Mouse (Mus musculus): Measurements from ENCODE around the gene Gm12169. TPM values are rescaled to one million over a fixed set of nuclear protein-coding genes. Genes with fewer than 3 reads are reported as not detected.
"Not testable (repeated sequence)": the region's sequence is repeated elsewhere in the genome, so short reads cannot be mapped to it uniquely, and the experiment has no call there.

The Gm12169 gene
- polyA plus RNA-seq (2015; fragmentation: Nextera tagmentation; extraction: Ambion mirVana), result not detected in 2 replicates

GRCm38 (mm10) chr11:46523912-46524311, at the start of gene Gm12169:
Gene Gm12169 (plus strand): TSS chr11:46524212.
- Histone ChIP-seq H3K4me2 (replicated peaks) (no peak within 1 kb of the TSS), H3K4me1 (replicated peaks) (no peaks in the 10 kb centered on the region), H3K36me3 (no peaks in the 10 kb centered on the region), H3K9me3 (no peaks in the 10 kb centered on the region), H3K27me3 (no peaks in the 10 kb centered on the region), H3K4me3 (replicated peaks) (no peak within 1 kb of the TSS), H3K27ac (no peak within 1 kb of the TSS), H3K9ac (replicated peaks) (no peak within 1 kb of the TSS)
- no peak for ATAC-seq
- WGBS, result 93% methylated on average over 2 of the region's 2 CpGs

GRCm38 (mm10) chr11:46474220-46474619, 49.8 kb upstream of the Gm12169 start:
- WGBS, result 96% methylated on average over 4 of the region's 4 CpGs

GRCm38 (mm10) chr11:46479311-46479710, 44.7 kb upstream of the Gm12169 start:
- Histone ChIP-seq H3K4me2 (replicated peaks) (no peak overlapping the region), H3K4me1 (replicated peaks) (no peaks in the 10 kb centered on the region), H3K27ac (no peak overlapping the region), H3K9ac (replicated peaks) (no peak overlapping the region), H3K27me3 (no peaks in the 10 kb centered on the region), H3K9me3 (no peaks in the 10 kb centered on the region), H3K4me3 (replicated peaks) (no peak overlapping the region), H3K36me3 (no peaks in the 10 kb centered on the region)
- 87% methylated on average over 9 of the region's 9 CpGs for WGBS
- ATAC-seq, result no peak

More at GRCm38 (mm10) chr11:46474220-46474619, 49.8 kb upstream of the Gm12169 start:
- no peaks in the 10 kb centered on the region for H3K9me3 ChIP-seq
- H3K27me3 ChIP-seq, result no peaks in the 10 kb centered on the region
- H3K27ac ChIP-seq, result no peak overlapping the region
- H3K36me3 ChIP-seq, result no peaks in the 10 kb centered on the region
- ATAC-seq, result no peak
- no peak overlapping the region for H3K4me3 ChIP-seq (replicated peaks)
- H3K4me1 ChIP-seq (replicated peaks), result no peaks in the 10 kb centered on the region
- no peak overlapping the region for H3K9ac ChIP-seq (replicated peaks)
- no peak overlapping the region for H3K4me2 ChIP-seq (replicated peaks)

GRCm38 (mm10) chr11:46480517-46480916, 43.5 kb upstream of the Gm12169 start:
- no peak for ATAC-seq
- 85% methylated on average over 7 of the region's 7 CpGs for WGBS
- no peak overlapping the region for H3K4me2 ChIP-seq (replicated peaks)
- H3K4me3 ChIP-seq (replicated peaks), result no peak overlapping the region
- H3K27me3 ChIP-seq, result no peaks in the 10 kb centered on the region
- H3K9ac ChIP-seq (replicated peaks), result no peak overlapping the region
- no peaks in the 10 kb centered on the region for H3K36me3 ChIP-seq
- no peak overlapping the region for H3K27ac ChIP-seq
- H3K4me1 ChIP-seq (replicated peaks), result no peaks in the 10 kb centered on the region
- no peaks in the 10 kb centered on the region for H3K9me3 ChIP-seq

- H3K4me2 ChIP-seq (replicated peaks), result no peak overlapping the region
- 18% methylated on average over 1 of the region's 1 CpGs for WGBS
- H3K9me3 ChIP-seq, result no peaks in the 10 kb centered on the region
- H3K36me3 ChIP-seq, result no peaks in the 10 kb centered on the region
- no peak overlapping the region for H3K27ac ChIP-seq
- ATAC-seq, result no peak
- H3K4me1 ChIP-seq (replicated peaks), result no peaks in the 10 kb centered on the region
- H3K27me3 ChIP-seq, result no peaks in the 10 kb centered on the region
- H3K4me3 ChIP-seq (replicated peaks), result no peak overlapping the region
- H3K9ac ChIP-seq (replicated peaks), result no peak overlapping the region
Observed at GRCm38 (mm10) chr11:46488231-46488630, 35.8 kb upstream of the Gm12169 start.

GRCm38 (mm10) chr11:46488650-46489049, 35.4 kb upstream of the Gm12169 start:
- H3K4me1 ChIP-seq (replicated peaks), result no peaks in the 10 kb centered on the region
- no peaks in the 10 kb centered on the region for H3K36me3 ChIP-seq
- no peak overlapping the region for H3K9ac ChIP-seq (replicated peaks)
- H3K27me3 ChIP-seq, result no peaks in the 10 kb centered on the region
- H3K4me3 ChIP-seq (replicated peaks), result no peak overlapping the region
- H3K4me2 ChIP-seq (replicated peaks), result no peak overlapping the region
- WGBS, result 91% methylated on average over 2 of the region's 2 CpGs
- H3K9me3 ChIP-seq, result no peaks in the 10 kb centered on the region
- H3K27ac ChIP-seq, result no peak overlapping the region
- no peak for ATAC-seq

- Histone ChIP-seq H3K27ac (no peak overlapping the region), H3K4me2 (replicated peaks) (no peak overlapping the region), H3K4me1 (replicated peaks) (no peaks in the 10 kb centered on the region), H3K9me3 (no peaks in the 10 kb centered on the region), H3K9ac (replicated peaks) (no peak overlapping the region), H3K36me3 (no peaks in the 10 kb centered on the region), H3K4me3 (replicated peaks) (no peak overlapping the region), H3K27me3 (no peaks in the 10 kb centered on the region)
- ATAC-seq, result no peak
- 81% methylated on average over 3 of the region's 3 CpGs for WGBS
Observed at GRCm38 (mm10) chr11:46507146-46507545, 16.9 kb upstream of the Gm12169 start.

GRCm38 (mm10) chr11:46509900-46510299, 14.1 kb upstream of the Gm12169 start:
- Histone ChIP-seq H3K9me3 (no peaks in the 10 kb centered on the region), H3K27me3 (no peaks in the 10 kb centered on the region), H3K27ac (no peak overlapping the region), H3K36me3 (no peaks in the 10 kb centered on the region), H3K4me1 (replicated peaks) (no peaks in the 10 kb centered on the region), H3K4me2 (replicated peaks) (no peak overlapping the region), H3K9ac (replicated peaks) (no peak overlapping the region), H3K4me3 (replicated peaks) (no peak overlapping the region)
- WGBS, result 98% methylated on average over 5 of the region's 5 CpGs
- ATAC-seq, result no peak

GRCm38 (mm10) chr11:46521341-46521740, 2.7 kb upstream of the Gm12169 start:
- H3K27me3 ChIP-seq; H3K4me1 ChIP-seq (replicated peaks); H3K4me3 ChIP-seq (replicated peaks); H3K36me3 ChIP-seq; H3K9me3 ChIP-seq; ATAC-seq; H3K4me2 ChIP-seq (replicated peaks); H3K27ac ChIP-seq; H3K9ac ChIP-seq (replicated peaks): not testable (repeated sequence)
- WGBS, result 83% methylated on average over 5 of the region's 5 CpGs

- no peak for ATAC-seq
Observed at GRCm38 (mm10) chr11:46522719-46523118, 1.3 kb upstream of the Gm12169 start.

GRCm38 (mm10) chr11:46530149-46530548, 6.1 kb downstream of the Gm12169 start:
- no peaks in the 10 kb centered on the region for H3K36me3 ChIP-seq
- H3K4me2 ChIP-seq (replicated peaks), result no peak overlapping the region
- H3K9ac ChIP-seq (replicated peaks), result no peak overlapping the region
- WGBS, result 84% methylated on average over 4 of the region's 4 CpGs
- no peak for ATAC-seq
- H3K4me3 ChIP-seq (replicated peaks), result no peak overlapping the region
- H3K27me3 ChIP-seq, result no peaks in the 10 kb centered on the region
- no peak overlapping the region for H3K27ac ChIP-seq
- H3K9me3 ChIP-seq, result no peaks in the 10 kb centered on the region
- H3K4me1 ChIP-seq (replicated peaks), result no peaks in the 10 kb centered on the region

More at GRCm38 (mm10) chr11:46522719-46523118, 1.3 kb upstream of the Gm12169 start:
- Histone ChIP-seq H3K36me3 (no peaks in the 10 kb centered on the region), H3K9ac (replicated peaks) (no peak overlapping the region), H3K27me3 (no peaks in the 10 kb centered on the region), H3K27ac (no peak overlapping the region), H3K4me1 (replicated peaks) (no peaks in the 10 kb centered on the region), H3K4me2 (replicated peaks) (no peak overlapping the region), H3K4me3 (replicated peaks) (no peak overlapping the region), H3K9me3 (no peaks in the 10 kb centered on the region)
- WGBS, result 79% methylated on average over 3 of the region's 3 CpGs

- Histone ChIP-seq H3K4me3 (replicated peaks) (no peak overlapping the region), H3K4me2 (replicated peaks) (no peak overlapping the region), H3K9me3 (no peaks in the 10 kb centered on the region), H3K9ac (replicated peaks) (no peak overlapping the region), H3K36me3 (no peaks in the 10 kb centered on the region), H3K27ac (no peak overlapping the region), H3K4me1 (replicated peaks) (no peaks in the 10 kb centered on the region), H3K27me3 (no peaks in the 10 kb centered on the region)
- no peak for ATAC-seq
- WGBS, result 66% methylated on average over 4 of the region's 4 CpGs
Observed at GRCm38 (mm10) chr11:46536978-46537377, 13.0 kb downstream of the Gm12169 start.

- no peak overlapping the region for H3K4me3 ChIP-seq (replicated peaks)
- H3K27me3 ChIP-seq, result no peaks in the 10 kb centered on the region
- no peaks in the 10 kb centered on the region for H3K36me3 ChIP-seq
- 97% methylated on average over 2 of the region's 2 CpGs for WGBS
- H3K4me2 ChIP-seq (replicated peaks), result no peak overlapping the region
- H3K9ac ChIP-seq (replicated peaks), result no peak overlapping the region
- no peak overlapping the region for H3K27ac ChIP-seq
- H3K4me1 ChIP-seq (replicated peaks), result no peaks in the 10 kb centered on the region
- ATAC-seq, result no peak
- H3K9me3 ChIP-seq, result no peaks in the 10 kb centered on the region
Observed at GRCm38 (mm10) chr11:46543530-46543929, 19.5 kb downstream of the Gm12169 start.

Data from midbrain, embryonic 13.5 days (tissue).